Mouse (Mus musculus) kidney, embryonic 16.5 days (tissue): ENCODE results near the gene Epha2. TPM values are rescaled to one million over a fixed set of nuclear protein-coding genes. Genes with fewer than 3 reads are reported as not detected.

ENCODE experiments used
- ATAC-seq: fragments of 200-750 bp; cut with Nextera tagmentation; 2 replicates; pipeline ENCODE4 v1.8.0; 2017; ENCODE audit warnings: moderate TSS enrichment; ENCODE audit not compliant: low FRiP score, low TSS enrichment
- H3K27ac ChIP-seq: fragments of 300-500 bp; sonication (generic); 2 replicates; pipeline ENCODE4 v1.5.1; 2014; ENCODE audit warnings: low read length
- H3K27me3 ChIP-seq: fragments of 300-500 bp; sonication (generic); 2 replicates; pipeline ENCODE4 v1.6.1; 2014; ENCODE audit warnings: low read length, control low read depth, mixed read lengths; ENCODE audit not compliant: insufficient read depth
- H3K36me3 ChIP-seq: fragments of 300-500 bp; sonication (generic); 2 replicates; pipeline ENCODE4 v1.6.1; 2014; ENCODE audit warnings: low read length, control low read depth, mixed read lengths; ENCODE audit not compliant: insufficient read depth
- H3K4me1 ChIP-seq: fragments of 300-500 bp; sonication (generic); 2 replicates; pipeline ENCODE4 v1.6.1; 2014; ENCODE audit warnings: low read length, control low read depth, mixed read lengths; ENCODE audit not compliant: insufficient read depth
- H3K4me2 ChIP-seq: fragments of 300-500 bp; sonication (generic); replicated peaks from 2 replicates; pipeline ENCODE4 v1.6.1; 2014; ENCODE audit warnings: low read depth, low read length
- H3K4me3 ChIP-seq: fragments of 300-500 bp; sonication (generic); 2 replicates; pipeline ENCODE4 v1.5.1; 2014; ENCODE audit warnings: mild to moderate bottlenecking, low read length
- H3K9ac ChIP-seq: fragments of 300-500 bp; sonication (generic); replicated peaks from 2 replicates; pipeline ENCODE4 v1.6.1; 2014; ENCODE audit warnings: low read length
- H3K9me3 ChIP-seq: fragments of 300-500 bp; sonication (generic); 2 replicates; pipeline ENCODE4 v1.6.1; 2016; ENCODE audit warnings: low read length, control low read depth
- WGBS: fragments of 180-500 bp; shearing (Covaris S2); extraction: QIAGEN DNeasy Blood & Tissue Kit; methylation state at CpG from one replicate; pipeline ENCODE4 v1.1.7; 2014; 5-methylcytosine and 5-hydroxymethylcytosine counted together
- microRNA-seq: library from miRNA; unstranded; fragments of <30 nt; microRNA quantifications from one replicate; pipeline ENCODE4, GENCODE M21; 2016
- polyA plus RNA-seq: library from polyadenylated mRNA; unstranded; fragments of >200 nt; fragmentation: Nextera tagmentation; extraction: Ambion mirVana; gene quantifications from 2 replicates; pipeline ENCODE4 v1.2.1, GENCODE M21; 2015

The Epha2 gene
- polyA plus RNA-seq, 1 experiment from 2014 or later: 8.6 TPM

GRCm38 (mm10) chr4:141365126-141365525 is 64.1 kb downstream of the Epha2 start:
- H3K4me2 ChIP-seq: no peak overlapping the region
- no peak overlapping the region for H3K4me3 ChIP-seq
- 31% methylated on average over 8 of the region's 8 CpGs for WGBS
- no peak overlapping the region for H3K27ac ChIP-seq
- no peaks in the 10 kb centered on the region for H3K9me3 ChIP-seq
- H3K36me3 ChIP-seq: no peaks in the 10 kb centered on the region
- peak; percentile 25; the same call in 1 of the 2 replicates for ATAC-seq
- H3K27me3 ChIP-seq: peaks cover 3% of the 10 kb centered on the region; the same call in 1 of the 2 replicates
- 0 out of 2 replicates have a peak, but pooled peaks cover 12% of the 10 kb centered on the region for H3K4me1 ChIP-seq
- no peak overlapping the region for H3K9ac ChIP-seq

- H3K4me2 ChIP-seq: no peak overlapping the region
- H3K4me1 ChIP-seq: 0 out of 2 replicates have a peak, but pooled peaks cover 12% of the 10 kb centered on the region
- H3K4me3 ChIP-seq: no peak overlapping the region
- ATAC-seq: no peak
- 61% methylated on average over 7 of the region's 7 CpGs for WGBS
- peaks cover 3% of the 10 kb centered on the region; the same call in 1 of the 2 replicates for H3K27me3 ChIP-seq
- H3K9me3 ChIP-seq: no peaks in the 10 kb centered on the region
- H3K27ac ChIP-seq: no peak overlapping the region
- H3K9ac ChIP-seq: no peak overlapping the region
- H3K36me3 ChIP-seq: no peaks in the 10 kb centered on the region
Observed at GRCm38 (mm10) chr4:141365876-141366275, 64.8 kb downstream of the Epha2 start.

GRCm38 (mm10) chr4:141367997-141368791 is 67.2 kb downstream of the Epha2 start, which contains the start of gene Fam131c:
Gene Fam131c (plus strand): TSS chr4:141368220.
- 1% methylated on average over 38 of the region's 71 CpGs for WGBS
- peaks cover 3% of the 10 kb centered on the region; the same call in 1 of the 2 replicates for H3K27me3 ChIP-seq
- peak within 1 kb of the TSS; percentile 60 for H3K4me3 ChIP-seq
- no peaks in the 10 kb centered on the region for H3K36me3 ChIP-seq
- 0 out of 2 replicates have a peak, but pooled peaks cover 12% of the 10 kb centered on the region for H3K4me1 ChIP-seq
- peak within 1 kb of the TSS; percentile 74 for H3K9ac ChIP-seq
- no peak within 1 kb of the TSS for H3K27ac ChIP-seq
- no peaks in the 10 kb centered on the region for H3K9me3 ChIP-seq
- H3K4me2 ChIP-seq: peak within 1 kb of the TSS; percentile 100
- ATAC-seq: peak; percentile 21; the same call in 1 of the 2 replicates

DNA sequence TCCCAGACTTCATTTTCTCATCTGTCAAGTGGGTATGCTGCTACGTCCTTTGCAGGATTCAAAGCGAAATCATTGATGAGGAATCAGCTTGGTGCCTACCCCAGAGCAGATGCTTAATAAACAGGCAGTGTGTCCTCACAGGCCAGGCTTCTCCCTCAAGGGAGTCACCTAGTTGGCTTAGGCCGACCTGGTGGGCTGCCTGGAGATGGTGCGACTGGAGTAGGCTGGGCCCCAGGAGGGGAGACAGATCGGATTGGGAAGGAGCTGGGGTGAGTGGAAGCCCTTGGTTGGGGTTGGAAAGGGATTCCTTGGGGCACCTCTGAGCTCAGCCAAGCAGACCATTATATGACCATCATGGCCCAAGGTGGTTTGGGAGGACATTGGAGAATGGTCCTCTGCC is 71.4 kb downstream of the Epha2 start:
- Histone ChIP-seq H3K4me2 (no peak overlapping the region), H3K4me1 (0 out of 2 replicates have a peak, but pooled peaks cover 5% of the 10 kb centered on the region), H3K27me3 (no peaks in the 10 kb centered on the region; the same call in 1 of the 2 replicates), H3K36me3 (no peaks in the 10 kb centered on the region), H3K9me3 (no peaks in the 10 kb centered on the region), H3K9ac (no peak overlapping the region), H3K27ac (no peak overlapping the region), H3K4me3 (no peak overlapping the region)
- ATAC-seq: no peak
- WGBS: 94% methylated on average over 5 of the region's 5 CpGs

Small RNAs within 50 kb of the gene (microRNA-seq; reads per million reads assigned to microRNA genes)
- not detected for gene Gm25690

Other genes starting within 250 kb of the Epha2 start
- 10.1 and 11.3 TPM in 2 replicates for gene Crocc, start 240.7 kb upstream of the Epha2 start, polyA plus RNA-seq
- gene Necap2, start 222.9 kb upstream of the Epha2 start, polyA plus RNA-seq: 94.5 and 99.0 TPM in 2 replicates
- gene Spata21, start 212.9 kb upstream of the Epha2 start, polyA plus RNA-seq: 0.51 and 0.59 TPM in 2 replicates
- 50.8 and 51.3 TPM in 2 replicates for gene Szrd1, start 161.5 kb upstream of the Epha2 start, polyA plus RNA-seq
- 21.1 and 21.9 TPM in 2 replicates for gene Fbxo42, start 153.3 kb upstream of the Epha2 start, polyA plus RNA-seq
- gene Rsg1, start 87.3 kb upstream of the Epha2 start, polyA plus RNA-seq: 8.1 and 9.2 TPM in 2 replicates
- gene Arhgef19, start 61.7 kb upstream of the Epha2 start, polyA plus RNA-seq: 9.6 and 11.2 TPM in 2 replicates
- 3.0 and 3.1 TPM in 2 replicates for gene Fam131c, start 67.0 kb downstream of the Epha2 start, polyA plus RNA-seq
- 14.7 and 17.8 TPM in 2 replicates for gene Clcnka, start 97.5 kb downstream of the Epha2 start, polyA plus RNA-seq
- 34.2 and 48.4 TPM in 2 replicates for gene Clcnkb, start 114.8 kb downstream of the Epha2 start, polyA plus RNA-seq
- 0.58 and 0.80 TPM in 2 replicates for gene Hspb7, start 119.5 kb downstream of the Epha2 start, polyA plus RNA-seq
- not detected in 2 replicates for gene Srarp, start 134.9 kb downstream of the Epha2 start, polyA plus RNA-seq
- 41.7 and 43.1 TPM in 2 replicates for gene Zbtb17, start 143.4 kb downstream of the Epha2 start, polyA plus RNA-seq
- 9.3 and 10.5 TPM in 2 replicates for gene Spen, start 237.4 kb downstream of the Epha2 start, polyA plus RNA-seq